Mouse (Mus musculus): Measurements from ENCODE around the gene 2310057M21Rik. TPM values are rescaled to one million over a fixed set of nuclear protein-coding genes. Genes with fewer than 3 reads are reported as not detected.

Gene 2310057M21Rik
- polyA plus RNA-seq, 1 experiment from 2014 or later = 19.2 TPM

DNA sequence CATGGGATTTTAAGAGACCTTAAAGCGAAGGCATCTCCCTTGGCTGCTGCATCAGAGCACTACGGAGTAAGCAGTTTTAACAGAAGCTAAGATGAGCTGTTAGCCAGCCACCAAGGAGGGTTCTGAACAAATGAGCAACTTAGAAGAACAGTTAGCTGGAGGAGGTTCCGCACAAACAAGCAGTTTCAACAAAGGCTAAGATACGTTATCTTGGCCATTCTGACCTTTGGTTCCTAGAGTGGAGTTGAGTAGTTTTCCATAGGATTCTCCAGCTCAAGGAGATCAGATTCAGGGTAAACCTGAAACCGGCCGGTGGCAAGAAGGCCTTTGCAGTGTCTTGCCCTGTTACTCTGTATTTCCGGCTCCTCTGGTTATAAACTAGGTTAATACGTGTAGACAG is 1.6 kb upstream of the 2310057M21Rik start:
- 75% methylated on average over 8 of the region's 8 CpGs for WGBS
- H3K4me1 ChIP-seq = peaks cover 4% of the 10 kb centered on the region; the same call in 1 of the 2 replicates
- no peaks in the 10 kb centered on the region for H3K27me3 ChIP-seq (replicated peaks)
- H3K4me3 ChIP-seq (replicated peaks) = no peak overlapping the region
- no peak overlapping the region for H3K27ac ChIP-seq
- no peak overlapping the region for H3K9ac ChIP-seq
- H3K4me2 ChIP-seq = no peak overlapping the region
- ATAC-seq (ENCODE audit: insufficient read depth, low FRiP score, low read depth) = no peak
- no peaks in the 10 kb centered on the region for H3K9me3 ChIP-seq
- no peaks in the 10 kb centered on the region for H3K36me3 ChIP-seq

DNA sequence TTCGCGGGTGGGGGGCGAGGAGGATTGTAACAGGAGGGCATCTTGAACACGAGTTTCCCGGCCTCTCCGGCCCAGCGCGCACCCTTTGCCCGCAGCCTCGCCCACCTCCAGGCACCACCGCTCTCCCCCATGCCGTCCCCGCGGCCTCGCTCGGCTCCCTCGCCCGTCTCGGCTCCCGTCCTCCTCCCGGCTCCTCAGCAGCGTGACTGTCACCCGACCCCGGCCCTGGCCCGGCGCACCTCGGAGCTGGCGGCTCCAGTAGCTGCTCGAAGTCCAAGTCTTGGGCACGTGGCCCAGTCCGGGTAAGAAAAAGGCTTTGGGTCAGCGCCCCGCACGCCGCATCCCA is 317 bp downstream of the 2310057M21Rik start:
- H3K9me3 ChIP-seq = no peaks in the 10 kb centered on the region
- H3K36me3 ChIP-seq = peaks cover 9% of the 10 kb centered on the region
- peak overlapping the region; percentile 80 for H3K9ac ChIP-seq
- peak overlapping the region; percentile 89 for H3K4me2 ChIP-seq
- WGBS = 0% methylated on average over 35 of the region's 35 CpGs
- H3K4me3 ChIP-seq (replicated peaks) = peak overlapping the region; percentile 94
- peaks cover 4% of the 10 kb centered on the region; the same call in 1 of the 2 replicates for H3K4me1 ChIP-seq
- H3K27me3 ChIP-seq (replicated peaks) = no peaks in the 10 kb centered on the region
- H3K27ac ChIP-seq = peak overlapping the region; percentile 95
- ATAC-seq (ENCODE audit: insufficient read depth, low FRiP score, low read depth) = peak; percentile 45

DNA sequence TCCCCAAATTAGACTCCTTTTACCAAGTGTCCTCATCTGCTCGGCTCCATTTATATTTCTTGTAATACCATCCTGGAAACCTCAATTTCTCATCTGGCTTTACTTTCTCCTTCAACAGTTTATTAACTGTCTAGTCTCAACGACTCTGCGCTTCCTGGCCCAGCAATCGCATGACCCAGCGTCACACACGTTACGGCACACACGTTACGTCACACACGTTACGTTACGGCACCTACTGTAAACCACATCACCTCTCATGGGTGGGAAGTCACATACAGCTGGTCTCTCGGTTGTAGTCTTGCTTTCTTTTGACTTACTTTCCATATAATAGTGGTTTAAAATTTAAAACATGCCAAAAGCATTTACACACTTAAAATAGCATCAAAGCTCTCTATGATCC is 6.5 kb downstream of the 2310057M21Rik start:
- Histone ChIP-seq H3K27me3 (replicated peaks) (no peaks in the 10 kb centered on the region), H3K9ac (no peak overlapping the region), H3K36me3 (peaks cover 17% of the 10 kb centered on the region), H3K4me1 (no peaks in the 10 kb centered on the region), H3K9me3 (no peaks in the 10 kb centered on the region), H3K27ac (no peak overlapping the region), H3K4me3 (replicated peaks) (no peak overlapping the region), H3K4me2 (no peak overlapping the region)
- WGBS = 94% methylated on average over 13 of the region's 13 CpGs
- no peak for ATAC-seq (ENCODE audit: insufficient read depth, low FRiP score, low read depth)

DNA sequence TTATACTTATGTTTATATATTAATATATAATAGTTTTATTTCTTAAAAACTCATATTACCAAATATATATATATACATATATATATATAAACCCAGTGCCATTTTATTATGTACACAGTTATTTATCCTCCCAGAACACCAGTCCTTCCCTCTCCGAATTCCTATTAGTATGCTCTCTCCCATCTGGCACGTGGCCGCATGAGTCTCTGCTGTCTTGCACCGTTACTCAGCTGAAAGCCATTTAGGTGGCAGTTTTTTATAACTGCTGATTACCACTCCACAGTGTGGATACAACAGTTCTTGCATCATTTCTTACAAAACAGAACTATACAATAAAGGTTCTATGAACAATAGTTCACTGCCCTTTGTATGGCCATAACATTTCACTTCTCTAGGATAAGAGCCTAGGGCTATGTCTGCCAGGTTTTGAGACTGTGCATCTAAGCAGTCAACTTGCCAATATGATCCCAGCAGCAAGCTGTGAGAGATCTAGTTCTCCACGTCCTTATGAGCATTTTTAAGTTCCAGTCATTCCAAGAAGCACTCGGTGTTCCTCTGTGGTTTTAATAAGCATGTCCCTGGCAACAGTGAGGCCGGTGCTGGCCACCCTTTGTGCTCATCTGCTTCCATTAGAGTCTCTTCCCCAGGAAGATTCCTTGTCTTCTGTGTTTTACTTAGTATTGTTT is 16.6 kb downstream of the 2310057M21Rik start:
- Histone ChIP-seq H3K4me1 (no peaks in the 10 kb centered on the region), H3K36me3 (peaks cover 27% of the 10 kb centered on the region), H3K9ac (no peak overlapping the region), H3K4me3 (replicated peaks) (no peak overlapping the region), H3K27me3 (replicated peaks) (no peaks in the 10 kb centered on the region), H3K27ac (no peak overlapping the region), H3K4me2 (no peak overlapping the region), H3K9me3 (no peaks in the 10 kb centered on the region)
- ATAC-seq (ENCODE audit: insufficient read depth, low FRiP score, low read depth) = no peak
- 84% methylated on average over 7 of the region's 7 CpGs for WGBS

DNA sequence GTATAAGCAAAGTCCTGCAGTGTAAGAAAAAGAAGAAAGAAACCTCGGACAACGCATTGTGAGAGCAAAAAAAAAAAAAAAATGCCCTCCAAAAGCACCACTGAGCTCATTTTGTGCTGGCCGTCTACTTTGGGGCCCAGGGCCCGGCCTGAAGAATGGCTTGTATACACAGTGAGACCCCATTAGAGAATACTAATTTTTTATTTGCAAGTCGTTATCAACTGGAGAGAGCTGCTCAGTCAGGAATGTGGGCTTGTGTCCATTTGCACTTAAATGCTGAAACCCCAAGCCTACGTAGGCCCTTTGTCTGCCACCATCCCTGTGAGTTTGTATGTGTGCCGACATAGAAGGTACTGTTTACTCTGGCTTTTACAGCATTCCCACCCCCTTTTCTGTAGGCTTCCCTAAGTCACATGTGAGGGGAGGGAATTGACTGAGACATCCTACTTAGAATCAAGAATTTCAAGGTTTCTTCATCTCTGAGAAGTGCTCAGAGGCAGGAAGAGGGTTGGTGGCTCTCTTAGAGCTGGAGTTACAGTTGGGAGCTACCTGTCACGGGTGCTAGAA is 25.0 kb downstream of the 2310057M21Rik start:
- no peak for ATAC-seq (ENCODE audit: insufficient read depth, low FRiP score, low read depth)
- peak overlapping the region; percentile 8; the same call in 1 of the 2 replicates for H3K27ac ChIP-seq
- no peak overlapping the region for H3K4me3 ChIP-seq (replicated peaks)
- H3K36me3 ChIP-seq = peaks cover 14% of the 10 kb centered on the region; the same call in 1 of the 2 replicates
- no peaks in the 10 kb centered on the region for H3K27me3 ChIP-seq (replicated peaks)
- WGBS = 43% methylated on average over 8 of the region's 8 CpGs
- H3K4me2 ChIP-seq = no peak overlapping the region
- no peaks in the 10 kb centered on the region for H3K9me3 ChIP-seq
- H3K4me1 ChIP-seq = 0 out of 2 replicates have a peak, but pooled peaks cover 2% of the 10 kb centered on the region
- no peak overlapping the region for H3K9ac ChIP-seq

DNA sequence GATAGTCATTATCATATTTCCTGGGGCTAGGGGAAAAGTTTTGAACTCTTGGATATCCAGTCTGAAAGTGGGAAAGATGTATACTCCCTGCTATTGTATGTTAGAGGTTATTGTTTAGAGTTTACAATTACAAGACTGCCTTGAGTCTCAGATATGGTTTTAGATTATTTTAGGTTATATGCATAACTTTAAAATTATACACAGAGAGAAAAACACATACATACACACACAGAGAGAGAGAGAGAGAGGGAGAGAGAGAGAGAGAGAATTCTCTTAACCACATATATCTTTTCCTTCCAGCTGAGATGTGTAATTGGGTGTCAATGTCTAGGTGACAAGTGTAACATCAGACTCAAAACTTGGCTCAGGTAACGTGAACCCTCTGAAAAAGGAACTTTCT is 29.0 kb downstream of the 2310057M21Rik start, which contains the start of gene Fam24a:
Gene Fam24a, plus strand, starts transcription at position 301 of the 400 bp plus-strand sequence.
- 45% methylated on average over 1 of the region's 1 CpGs for WGBS
- H3K9ac ChIP-seq = no peak within 1 kb of the TSS
- no peak within 1 kb of the TSS for H3K4me2 ChIP-seq
- H3K4me3 ChIP-seq (replicated peaks) = no peak within 1 kb of the TSS
- no peaks in the 10 kb centered on the region for H3K27me3 ChIP-seq (replicated peaks)
- no peaks in the 10 kb centered on the region for H3K9me3 ChIP-seq
- H3K36me3 ChIP-seq = no peaks in the 10 kb centered on the region
- no peak for ATAC-seq (ENCODE audit: insufficient read depth, low FRiP score, low read depth)
- H3K4me1 ChIP-seq = 0 out of 2 replicates have a peak, but pooled peaks cover 2% of the 10 kb centered on the region
- no peak within 1 kb of the TSS for H3K27ac ChIP-seq

DNA sequence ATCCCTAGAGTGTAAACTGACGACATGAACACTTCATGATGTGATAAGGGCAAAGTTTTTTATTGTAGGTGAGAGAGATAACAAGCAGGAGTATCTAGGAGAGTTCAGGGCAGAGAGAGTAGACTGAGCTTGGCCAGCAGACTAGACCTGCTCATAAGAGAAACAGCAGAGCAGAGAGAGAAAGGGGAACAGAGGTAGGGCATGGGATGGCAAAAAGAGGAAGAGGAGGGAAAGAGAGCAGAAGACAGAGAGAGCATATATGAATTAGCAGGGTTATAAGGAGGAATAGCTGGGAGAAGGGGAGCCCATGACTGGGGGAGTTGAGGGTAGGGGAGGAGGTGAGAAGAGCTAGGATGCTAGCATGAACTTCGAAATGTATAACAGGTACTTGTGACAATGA is 30.9 kb downstream of the 2310057M21Rik start:
- Histone ChIP-seq H3K9ac (no peak overlapping the region), H3K9me3 (no peaks in the 10 kb centered on the region), H3K4me1 (no peaks in the 10 kb centered on the region), H3K36me3 (no peaks in the 10 kb centered on the region), H3K4me3 (replicated peaks) (no peak overlapping the region), H3K4me2 (no peak overlapping the region), H3K27me3 (replicated peaks) (no peaks in the 10 kb centered on the region), H3K27ac (no peak overlapping the region)
- 62% methylated on average over 2 of the region's 2 CpGs for WGBS
- no peak for ATAC-seq (ENCODE audit: insufficient read depth, low FRiP score, low read depth)

DNA sequence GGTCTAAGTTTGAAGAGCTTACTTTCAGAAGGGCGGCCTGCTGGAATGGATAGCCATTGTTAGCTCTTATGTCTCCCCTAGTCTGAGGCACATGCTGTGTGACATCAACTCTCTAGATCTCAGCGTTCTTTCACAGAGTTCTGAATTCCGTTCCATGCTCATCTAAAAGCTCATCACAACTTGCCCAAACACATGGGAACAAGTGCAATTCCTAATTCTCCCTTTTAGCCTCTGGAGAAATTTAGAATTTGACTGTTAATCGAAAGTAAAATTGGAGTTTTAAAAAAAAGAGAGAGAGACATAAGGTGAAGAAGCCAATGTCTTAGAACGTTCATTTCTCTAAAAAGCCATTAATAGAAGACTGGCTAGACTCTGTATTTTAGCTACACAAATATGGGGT is 33.1 kb downstream of the 2310057M21Rik start, which contains the start of gene Fam24b:
Gene Fam24b, minus strand, starts transcription at position 101 of the 400 bp plus-strand sequence.
- WGBS = 92% methylated on average over 5 of the region's 5 CpGs
- no peak within 1 kb of the TSS for H3K4me2 ChIP-seq
- no peaks in the 10 kb centered on the region for H3K4me1 ChIP-seq
- H3K27ac ChIP-seq = no peak within 1 kb of the TSS
- no peaks in the 10 kb centered on the region for H3K36me3 ChIP-seq
- no peaks in the 10 kb centered on the region for H3K9me3 ChIP-seq
- H3K4me3 ChIP-seq (replicated peaks) = no peak within 1 kb of the TSS
- H3K9ac ChIP-seq = no peak within 1 kb of the TSS
- no peaks in the 10 kb centered on the region for H3K27me3 ChIP-seq (replicated peaks)
- no peak for ATAC-seq (ENCODE audit: insufficient read depth, low FRiP score, low read depth)

DNA sequence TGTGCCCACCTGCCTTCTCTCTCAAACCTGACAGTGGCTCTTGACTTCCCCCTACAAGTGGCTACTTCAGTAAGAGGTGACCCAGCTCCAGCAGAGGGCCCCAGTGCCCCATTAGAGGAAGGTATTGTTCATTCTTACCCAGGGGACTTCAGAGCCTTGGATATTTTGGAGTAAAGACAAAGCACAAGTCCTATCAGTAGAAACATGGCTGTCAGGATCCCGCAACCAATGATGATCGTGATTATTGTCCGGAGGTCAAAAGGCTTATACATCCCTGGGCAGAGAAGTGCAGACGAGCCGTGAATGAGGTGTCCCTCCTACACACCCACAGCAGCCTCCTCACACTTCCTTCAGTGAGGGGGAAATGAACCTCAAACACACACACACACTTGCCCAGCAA is 35.5 kb downstream of the 2310057M21Rik start:
- no peak for ATAC-seq (ENCODE audit: insufficient read depth, low FRiP score, low read depth)
- Histone ChIP-seq H3K4me2 (no peak overlapping the region), H3K27me3 (replicated peaks) (no peaks in the 10 kb centered on the region), H3K9me3 (no peaks in the 10 kb centered on the region), H3K4me1 (no peaks in the 10 kb centered on the region), H3K27ac (no peak overlapping the region), H3K9ac (no peak overlapping the region), H3K4me3 (replicated peaks) (no peak overlapping the region), H3K36me3 (no peaks in the 10 kb centered on the region)
- WGBS = 90% methylated on average over 5 of the region's 5 CpGs

DNA sequence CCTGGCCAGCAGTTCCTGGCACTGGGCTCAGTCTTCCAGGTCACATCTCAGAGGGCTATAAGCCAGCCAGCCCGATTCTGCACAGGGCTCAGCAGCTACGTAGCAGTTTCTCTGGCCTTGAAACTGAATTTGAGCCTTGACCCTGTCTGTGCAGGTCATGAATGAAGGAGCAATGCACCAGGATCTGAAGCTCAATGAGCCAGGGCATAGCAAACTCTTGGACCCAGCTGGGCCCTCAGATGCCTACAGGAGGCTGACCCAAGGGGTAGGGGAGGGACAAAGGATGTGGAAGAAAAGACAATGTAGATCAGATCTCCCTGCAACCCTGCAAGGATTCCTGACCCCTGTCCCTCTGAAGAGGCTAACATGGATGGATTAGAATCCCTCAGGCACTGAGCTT is 40.4 kb downstream of the 2310057M21Rik start, which contains the start of gene Cuzd1:
Gene Cuzd1, minus strand, starts transcription at position 101 of the 400 bp plus-strand sequence.
- H3K4me2 ChIP-seq = no peak within 1 kb of the TSS
- H3K36me3 ChIP-seq = no peaks in the 10 kb centered on the region
- no peaks in the 10 kb centered on the region for H3K9me3 ChIP-seq
- no peaks in the 10 kb centered on the region for H3K4me1 ChIP-seq
- no peak for ATAC-seq (ENCODE audit: insufficient read depth, low FRiP score, low read depth)
- H3K4me3 ChIP-seq (replicated peaks) = no peak within 1 kb of the TSS
- WGBS = 72% methylated on average over 2 of the region's 2 CpGs
- no peaks in the 10 kb centered on the region for H3K27me3 ChIP-seq (replicated peaks)
- H3K27ac ChIP-seq = no peak within 1 kb of the TSS
- no peak within 1 kb of the TSS for H3K9ac ChIP-seq

DNA sequence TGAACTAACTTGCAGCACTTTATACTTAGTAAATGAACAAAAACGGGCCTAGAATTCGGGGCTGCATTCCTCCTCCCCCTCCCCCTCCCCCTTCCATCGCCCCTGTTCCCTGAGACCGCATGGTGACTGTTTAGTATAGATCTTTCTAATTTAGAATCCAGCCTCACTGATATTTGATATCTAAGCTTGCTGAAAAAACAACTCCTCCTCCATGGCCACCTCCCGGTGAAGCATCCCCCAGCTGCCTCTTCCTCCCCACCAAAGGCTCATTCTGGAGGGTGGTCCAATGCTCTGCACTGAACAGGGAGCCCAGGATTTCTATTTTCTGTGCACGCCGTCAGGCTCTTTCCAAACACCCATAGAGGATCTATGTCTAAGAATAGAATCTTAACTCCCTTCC is 44.2 kb downstream of the 2310057M21Rik start:
- no peak overlapping the region for H3K4me2 ChIP-seq
- ATAC-seq (ENCODE audit: insufficient read depth, low FRiP score, low read depth) = no peak

DNA sequence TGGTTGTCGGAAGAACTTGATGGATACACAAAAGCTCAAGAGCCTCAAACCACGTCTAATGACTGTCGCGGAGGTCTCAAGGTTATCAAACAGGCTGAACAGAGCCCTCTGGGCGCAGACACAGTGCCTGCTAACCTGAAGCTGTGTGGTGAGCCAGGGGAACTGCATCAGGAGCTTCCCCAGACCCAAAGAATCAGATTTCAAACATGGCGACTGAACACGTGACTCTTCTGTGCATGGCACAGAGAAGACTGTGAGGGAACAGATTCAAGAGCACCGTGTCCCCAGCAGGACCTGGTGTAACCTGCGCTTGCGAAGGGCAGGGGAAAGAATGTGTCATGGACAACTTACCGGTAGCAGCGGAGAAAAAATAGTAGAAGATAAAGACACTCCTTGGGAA is 45.0 kb downstream of the 2310057M21Rik start:
- H3K27ac ChIP-seq = no peak overlapping the region
- no peaks in the 10 kb centered on the region for H3K9me3 ChIP-seq
- no peaks in the 10 kb centered on the region for H3K36me3 ChIP-seq
- H3K27me3 ChIP-seq (replicated peaks) = no peaks in the 10 kb centered on the region
- no peak overlapping the region for H3K9ac ChIP-seq
- 55% methylated on average over 12 of the region's 12 CpGs for WGBS
- no peak for ATAC-seq (ENCODE audit: insufficient read depth, low FRiP score, low read depth)
- H3K4me1 ChIP-seq = no peaks in the 10 kb centered on the region
- no peak overlapping the region for H3K4me3 ChIP-seq (replicated peaks)
- H3K4me2 ChIP-seq = no peak overlapping the region

More for the DNA sequence above, 44.2 kb downstream of the 2310057M21Rik start:
- Histone ChIP-seq H3K27me3 (replicated peaks) (no peaks in the 10 kb centered on the region), H3K4me3 (replicated peaks) (no peak overlapping the region), H3K4me1 (no peaks in the 10 kb centered on the region), H3K9me3 (no peaks in the 10 kb centered on the region), H3K36me3 (no peaks in the 10 kb centered on the region), H3K9ac (no peak overlapping the region), H3K27ac (no peak overlapping the region)
- 69% methylated on average over 5 of the region's 7 CpGs for WGBS

Data from stomach, embryonic 15.5 days (tissue).